Mouse (Mus musculus) monocyte, adult 2 months (primary cell): ENCODE measurements around the gene Olfr715b.
"Not testable (repeated sequence)": the region's sequence is repeated elsewhere in the genome, so short reads cannot be mapped to it uniquely, and the experiment has no call there.

Experiments
- DNase-seq, 2 experiments: peaks; one replicate each; pipeline ENCODE4 v3.0.0; 2022; ENCODE audit warnings: low spot score in 2 of 2, low read depth in 1 of 2

Olfr715b gene

GRCm38 (mm10) chr7:107110269-107110668 is at the start of gene Olfr715b:
Gene Olfr715b, minus strand, starts transcription at chr7:107110369.
- not testable (repeated sequence) for DNase-seq

GRCm38 (mm10) chr7:107138027-107138426 is 27.9 kb upstream of the Olfr715b start, which contains the start of gene Olfr716:
Gene Olfr716, plus strand, starts transcription at chr7:107138327.
- not testable (repeated sequence) for DNase-seq

GRCm38 (mm10) chr7:107130983-107131382 is 20.8 kb upstream of the Olfr715b start, which contains the start of gene Olfr715:
Gene Olfr715, minus strand, starts transcription at chr7:107131083.
- DNase-seq: not testable (repeated sequence)

- DNase-seq: no peak
Measured at GRCm38 (mm10) chr7:107092920-107093319, 17.2 kb downstream of the Olfr715b start, which contains the start of gene Olfr17. Gene Olfr17, plus strand, starts transcription at chr7:107093220.

GRCm38 (mm10) chr7:107070681-107071080 is 39.5 kb downstream of the Olfr715b start, which contains the start of gene Olfr714:
Gene Olfr714, plus strand, starts transcription at chr7:107070981.
- no peak for DNase-seq
